Mouse (Mus musculus): ENCODE measurements around the gene Pdap1.

DNA sequence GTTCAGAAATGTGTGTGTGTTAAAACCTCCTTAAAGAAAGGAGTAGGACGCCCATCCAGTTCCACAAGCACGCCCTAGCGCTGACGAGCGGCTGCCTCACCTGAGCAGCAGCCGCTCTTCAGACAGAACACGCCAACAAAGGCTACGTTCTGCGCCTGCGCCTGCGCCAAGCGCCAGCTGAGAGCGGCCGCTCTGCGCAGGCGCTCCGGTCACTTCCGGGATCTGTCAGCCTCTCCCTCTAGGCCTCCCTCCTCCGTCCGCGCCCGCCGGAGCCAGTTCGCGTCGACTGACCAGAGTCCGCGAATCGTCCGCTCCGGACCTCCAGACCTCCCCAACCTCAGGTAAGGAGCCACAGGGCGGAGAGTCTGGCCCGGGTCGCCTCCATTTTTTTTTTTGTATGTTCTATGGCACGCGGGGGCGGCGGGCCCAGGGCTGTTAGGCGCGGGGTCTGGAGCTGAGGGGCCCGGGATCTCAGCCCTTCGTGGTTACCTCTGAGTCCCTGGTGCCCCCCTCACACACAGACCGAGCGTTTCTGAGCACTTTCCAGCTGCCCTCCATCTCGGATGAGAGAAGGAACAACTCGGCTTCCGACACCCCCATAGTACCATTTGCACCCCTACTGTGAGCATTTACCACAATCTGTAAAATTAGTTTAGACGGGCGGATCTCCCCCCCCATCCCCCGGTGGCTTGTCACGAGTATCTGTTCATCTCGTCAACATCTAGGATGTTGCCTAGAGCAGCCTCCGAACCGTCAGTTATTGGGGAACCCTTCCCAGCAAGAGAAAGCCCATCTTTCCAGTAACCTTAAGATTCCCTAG is 56.2 kb downstream of the Pdap1 start, which contains the start of the genes Arpc1a and Kpna7:
- TF ChIP-seq CTCF (IDR thresholded peaks at IDR 0.05; ENCODE audit: borderline replicate concordance, control insufficient read depth, extremely low read depth, insufficient read depth, low read length, poor library complexity) = peak; percentile 31; the same call in 1 of the 2 replicates
- TF ChIP-seq POLR2A (IDR thresholded peaks at IDR 0.05; ENCODE audit: control insufficient read depth, extremely low read depth, insufficient read depth, low read length, poor library complexity) = peak; percentile 78; the same call in 1 of the 2 replicates

Measured in thymus, adult 2 months (tissue).